Mouse (Mus musculus) cortical plate, adult 2 months (tissue): Measurements from ENCODE around the gene Ghr. TPM values are rescaled to one million over a fixed set of nuclear protein-coding genes. Genes with fewer than 3 reads are reported as not detected.
A peak's percentile ranks its signal among the peaks of the same experiment; 100 is the strongest.

Source experiments
- H3K27ac ChIP-seq: fragments of 200-500 bp; 2 replicates; pipeline ENCODE4 v1.5.1; 2012; ENCODE audit warnings: low read length, control low read depth, inconsistent platforms; ENCODE audit not compliant: insufficient read depth
- H3K4me1 ChIP-seq: fragments of 200-500 bp; 2 replicates; pipeline ENCODE4 v1.6.1; 2011; ENCODE audit warnings: low read length; ENCODE audit not compliant: control insufficient read depth, insufficient read depth
- H3K4me3 ChIP-seq: fragments of 200-500 bp; 2 replicates; pipeline ENCODE4 v1.5.1; 2011; ENCODE audit warnings: mild to moderate bottlenecking, low read length, control low read depth; ENCODE audit not compliant: insufficient read depth
- CTCF ChIP-seq: fragments of 200-500 bp; IDR thresholded peaks from 2 replicates; pipeline ENCODE4 v1.5.1; 2011; ENCODE audit warnings: mild to moderate bottlenecking, control low read depth, low read length; ENCODE audit not compliant: insufficient read depth; ENCODE audit errors: extremely low read depth
- POLR2A ChIP-seq: fragments of 200-500 bp; IDR thresholded peaks from 2 replicates; pipeline ENCODE4 v1.6.1; 2011; ENCODE audit warnings: mild to moderate bottlenecking, low read length, control low read depth; ENCODE audit not compliant: insufficient read depth; ENCODE audit errors: extremely low read depth
- polyA plus RNA-seq: library from polyadenylated mRNA; depleted of rRNA; stranded (reverse); fragments of >200 nt; gene quantifications from 2 replicates; pipeline ENCODE4 v1.2.3, GENCODE M21; 2012

Gene Ghr
- polyA plus RNA-seq, 1 experiment = 8.4 TPM

DNA sequence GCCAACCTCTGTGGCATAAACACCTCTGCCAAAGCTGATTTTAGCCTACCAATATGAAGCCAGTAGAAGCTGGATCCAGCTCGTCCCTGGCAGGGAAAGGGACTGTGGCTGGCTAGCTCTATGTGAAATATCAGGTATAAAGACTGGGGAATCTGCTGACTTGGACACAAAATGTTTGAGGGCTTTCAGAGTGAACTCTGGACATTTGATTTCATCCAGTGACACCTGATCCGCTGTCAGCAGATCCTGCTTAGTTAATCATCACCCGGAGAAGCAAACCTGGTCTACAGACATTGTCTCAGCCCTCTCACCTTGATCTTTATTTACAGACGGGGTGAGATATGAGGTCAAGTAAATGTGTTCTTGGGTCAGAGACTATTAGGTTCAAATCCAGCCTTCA lies 118.5 kb downstream of the Ghr start:
- no peak overlapping the region for H3K27ac ChIP-seq
- no peak overlapping the region for H3K4me3 ChIP-seq
- H3K4me1 ChIP-seq = no peaks in the 10 kb centered on the region
- TF ChIP-seq CTCF (no peak), POLR2A (no peak)

- H3K4me3 ChIP-seq = no peak overlapping the region
- H3K4me1 ChIP-seq = no peaks in the 10 kb centered on the region
- TF ChIP-seq POLR2A (no peak), CTCF (no peak)
- H3K27ac ChIP-seq = no peak overlapping the region
Observed at GRCm38 (mm10) chr15:3456543-3456942, 126.7 kb downstream of the Ghr start.

DNA sequence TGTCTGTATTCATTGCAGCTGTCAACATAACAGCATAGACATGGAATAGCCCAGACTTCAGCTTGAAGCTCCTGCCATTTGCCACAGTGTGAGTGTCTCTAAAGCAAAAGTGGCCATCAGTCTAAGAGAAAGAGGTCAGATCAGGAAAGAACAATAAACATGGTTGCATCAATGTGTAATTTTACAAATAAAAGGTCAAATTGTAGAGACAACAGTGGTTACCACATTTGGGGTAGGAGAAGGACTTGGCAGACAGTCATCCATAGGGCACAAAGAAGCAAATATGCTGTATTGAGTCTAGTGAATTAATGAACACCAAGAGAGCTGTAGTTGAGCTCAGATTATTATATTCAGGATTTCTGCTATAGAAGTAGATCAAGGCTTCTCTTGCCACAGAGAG lies 127.7 kb downstream of the Ghr start:
- no peak overlapping the region for H3K4me3 ChIP-seq
- no peaks in the 10 kb centered on the region for H3K4me1 ChIP-seq
- TF ChIP-seq POLR2A = no peak
- no peak for TF ChIP-seq CTCF
- no peak overlapping the region for H3K27ac ChIP-seq

DNA sequence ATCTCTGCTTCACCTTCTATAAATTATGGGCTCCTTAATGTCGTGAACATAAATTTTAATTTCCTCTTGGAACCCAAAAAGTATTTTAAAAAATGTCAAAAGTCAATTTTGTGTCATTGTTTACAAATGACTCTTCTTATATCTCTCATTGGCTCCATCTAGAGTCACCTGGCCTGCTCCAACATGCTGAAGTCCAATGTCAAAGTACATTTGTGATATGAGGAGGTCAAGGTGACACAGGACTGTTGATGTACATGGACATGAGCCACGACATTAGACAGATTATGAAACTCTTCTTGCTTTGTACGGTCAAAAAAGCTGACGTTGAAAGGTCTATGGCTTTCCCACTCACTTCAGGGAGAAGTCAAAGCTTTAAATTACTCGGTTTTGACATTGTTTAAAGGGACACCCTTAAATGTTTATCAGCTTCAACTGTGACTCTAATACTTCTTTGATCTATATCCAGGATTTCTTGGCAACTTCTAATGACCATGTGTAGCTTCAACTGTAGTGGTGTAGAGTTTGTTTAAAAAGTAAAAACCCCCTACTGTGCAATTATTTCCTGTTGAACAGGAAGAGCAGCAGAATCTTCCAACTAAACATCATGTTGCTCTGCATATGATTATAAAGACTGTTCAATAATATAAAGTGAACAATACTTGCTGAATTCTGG lies 131.1 kb downstream of the Ghr start:
- Histone ChIP-seq H3K4me3 (no peak overlapping the region), H3K27ac (no peak overlapping the region), H3K4me1 (no peaks in the 10 kb centered on the region)
- no peak for TF ChIP-seq CTCF
- TF ChIP-seq POLR2A = no peak

GRCm38 (mm10) chr15:3449564-3449963 lies 133.7 kb downstream of the Ghr start:
- TF ChIP-seq POLR2A (no peak), CTCF (no peak)
- no peaks in the 10 kb centered on the region for H3K4me1 ChIP-seq
- H3K4me3 ChIP-seq = no peak overlapping the region
- H3K27ac ChIP-seq = no peak overlapping the region

GRCm38 (mm10) chr15:3445285-3445909 lies 137.9 kb downstream of the Ghr start:
- H3K4me1 ChIP-seq = no peaks in the 10 kb centered on the region
- no peak overlapping the region for H3K27ac ChIP-seq
- no peak overlapping the region for H3K4me3 ChIP-seq
- TF ChIP-seq CTCF (no peak), POLR2A (no peak)

DNA sequence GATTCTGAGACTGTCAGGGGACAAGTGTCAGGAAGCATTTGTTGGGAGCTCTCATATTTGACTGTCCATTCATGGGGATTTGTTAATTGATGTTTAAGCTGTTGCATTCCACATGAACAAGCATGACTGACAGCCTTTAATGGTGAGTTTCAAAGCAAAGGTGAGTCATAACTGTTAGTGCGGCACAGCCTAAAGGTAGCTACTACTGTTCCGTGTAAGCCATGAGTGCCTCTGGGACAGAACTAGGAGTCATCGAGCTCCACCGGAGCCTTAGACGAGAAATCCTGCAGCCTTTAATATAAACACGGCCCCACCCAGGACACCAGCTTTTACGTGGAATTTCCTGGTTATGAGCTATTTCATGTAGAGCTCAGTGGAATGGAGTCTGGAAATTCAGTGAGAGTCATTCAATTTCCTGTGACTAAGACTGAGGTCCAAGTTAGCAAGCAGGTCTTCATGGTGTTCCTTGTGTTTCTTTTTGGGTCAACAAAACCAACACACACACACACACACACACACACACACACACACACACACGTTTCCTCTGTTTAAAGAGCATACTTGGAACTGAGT lies 138.8 kb downstream of the Ghr start:
- Histone ChIP-seq H3K27ac (no peak overlapping the region), H3K4me3 (no peak overlapping the region), H3K4me1 (no peaks in the 10 kb centered on the region)
- TF ChIP-seq POLR2A (no peak), CTCF (no peak)

DNA sequence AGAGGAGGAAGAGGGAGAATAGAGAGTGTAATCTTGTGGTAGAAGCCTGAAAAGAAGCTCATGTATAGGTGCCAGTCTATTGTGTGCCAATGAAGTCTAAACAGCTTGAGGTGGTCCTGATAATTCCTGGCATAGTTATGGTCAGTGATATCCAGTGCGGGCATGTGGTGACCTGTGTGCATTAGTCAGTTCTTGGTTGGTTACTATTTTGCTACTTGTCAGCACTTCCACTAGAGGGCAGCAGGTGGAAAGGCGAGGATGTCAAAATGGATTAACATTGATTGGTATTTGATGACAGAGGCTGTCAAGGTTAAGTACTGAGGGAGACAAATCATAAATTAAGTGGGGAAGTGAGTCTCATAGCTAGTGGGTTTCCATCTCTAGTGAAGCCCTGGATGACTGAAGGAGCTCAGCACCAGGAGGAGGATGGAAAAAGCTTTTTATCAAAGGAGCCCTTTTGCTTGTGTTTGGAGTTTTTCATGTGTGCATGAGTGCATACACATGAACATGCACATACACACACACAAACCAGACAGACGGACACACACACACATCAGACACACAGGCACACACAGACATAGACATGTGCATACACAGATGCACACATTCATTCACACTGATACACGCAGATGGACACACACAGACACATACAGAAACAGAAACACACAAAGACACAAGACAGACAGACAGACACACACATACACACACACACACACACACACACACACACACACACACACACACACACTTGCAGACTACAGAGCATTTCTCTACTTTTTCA lies 141.6 kb downstream of the Ghr start:
- TF ChIP-seq CTCF (peak; percentile 69), POLR2A (no peak)
- Histone ChIP-seq H3K27ac (no peak overlapping the region), H3K4me1 (no peaks in the 10 kb centered on the region), H3K4me3 (no peak overlapping the region)

DNA sequence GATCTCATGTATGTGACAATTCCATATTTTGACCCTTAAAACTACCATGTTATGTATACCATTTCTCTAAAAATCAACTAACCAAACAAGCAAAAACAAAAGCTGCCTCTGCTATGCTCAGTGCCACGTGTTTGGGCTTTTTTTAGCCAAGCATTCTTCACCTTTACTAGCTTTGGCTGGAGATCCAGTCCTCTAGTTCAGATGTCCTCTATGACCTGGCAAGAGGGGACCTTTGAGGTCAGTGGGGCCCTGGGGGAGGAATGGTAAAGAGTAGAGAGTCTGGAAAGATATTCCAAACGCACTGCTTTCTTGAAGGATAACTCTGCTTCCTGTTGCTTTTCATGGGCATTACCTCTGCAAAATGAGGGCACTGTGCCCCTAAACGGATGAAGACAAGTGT lies 145.9 kb downstream of the Ghr start:
- H3K4me3 ChIP-seq = no peak overlapping the region
- no peak overlapping the region for H3K27ac ChIP-seq
- TF ChIP-seq POLR2A (no peak), CTCF (no peak)
- peaks cover 2% of the 10 kb centered on the region; the same call in 1 of the 2 replicates for H3K4me1 ChIP-seq

DNA sequence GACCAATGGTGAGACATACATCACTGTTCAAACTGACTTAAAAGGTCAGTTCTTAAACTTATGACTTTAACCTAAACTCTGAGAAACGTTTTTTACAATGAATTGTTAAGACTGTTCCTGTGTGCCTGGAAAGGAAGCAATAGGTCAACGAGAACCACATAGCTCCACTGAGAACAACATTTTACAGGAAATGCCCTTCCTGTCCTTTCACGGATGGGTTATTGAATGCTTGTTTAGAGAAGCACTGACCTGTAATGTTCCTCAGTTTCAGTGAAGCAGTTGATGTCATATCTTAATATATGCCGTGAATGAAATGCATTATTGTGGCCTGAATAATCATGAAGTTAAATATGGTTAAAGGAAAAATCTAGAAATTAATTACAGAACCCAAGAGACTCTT lies 147.7 kb downstream of the Ghr start:
- no peak for TF ChIP-seq POLR2A
- no peak for TF ChIP-seq CTCF
- peaks cover 2% of the 10 kb centered on the region; the same call in 1 of the 2 replicates for H3K4me1 ChIP-seq
- H3K4me3 ChIP-seq = no peak overlapping the region
- no peak overlapping the region for H3K27ac ChIP-seq
